Mouse (Mus musculus): ENCODE data around the gene Gm29797. TPM values are rescaled to one million over a fixed set of nuclear protein-coding genes. Genes with fewer than 3 reads are reported as not detected.

Gene Gm29797
- polyA plus RNA-seq, 1 experiment from 2014 or later: not detected

DNA sequence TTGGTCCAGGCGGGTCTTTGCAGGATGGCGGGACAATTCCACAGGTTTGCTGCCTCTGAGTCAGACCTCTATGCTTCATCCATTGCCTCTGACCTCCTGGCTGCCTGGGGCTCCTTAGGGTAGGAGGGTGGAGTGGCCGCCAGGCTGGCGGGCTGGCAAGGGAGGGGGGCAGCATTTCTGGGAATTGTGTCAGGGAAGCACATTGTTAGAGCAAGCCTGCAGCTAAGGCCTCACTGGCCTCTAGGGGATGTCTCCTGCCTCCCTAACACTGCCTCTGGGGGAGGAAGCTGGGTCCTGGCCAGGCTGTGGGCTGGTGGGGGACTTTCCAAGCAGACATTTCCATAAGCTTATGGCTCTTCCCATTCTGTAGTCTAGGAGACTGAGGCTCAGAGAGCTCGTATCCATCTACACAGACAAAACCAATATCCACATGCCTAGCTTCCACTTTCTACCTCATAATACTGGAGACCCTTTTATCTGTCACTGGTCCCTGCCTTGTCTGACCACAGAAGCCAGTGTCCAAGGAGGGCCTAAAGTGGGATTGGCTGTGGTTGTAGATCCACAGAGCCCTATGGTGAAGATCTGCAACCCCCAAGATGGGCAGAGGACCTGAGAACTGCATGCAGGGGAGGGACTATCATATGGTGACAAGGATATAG, 20.4 kb downstream of the Gm29797 start:
- H3K27me3 ChIP-seq (ENCODE audit: control insufficient read depth, insufficient read depth, low read length): peaks cover 9% of the 10 kb centered on the region
- no peak overlapping the region for H3K9ac ChIP-seq (ENCODE audit: low read length)
- H3K4me1 ChIP-seq (ENCODE audit: control insufficient read depth, insufficient read depth, low read length): peaks cover 12% of the 10 kb centered on the region; the same call in 1 of the 2 replicates

DNA sequence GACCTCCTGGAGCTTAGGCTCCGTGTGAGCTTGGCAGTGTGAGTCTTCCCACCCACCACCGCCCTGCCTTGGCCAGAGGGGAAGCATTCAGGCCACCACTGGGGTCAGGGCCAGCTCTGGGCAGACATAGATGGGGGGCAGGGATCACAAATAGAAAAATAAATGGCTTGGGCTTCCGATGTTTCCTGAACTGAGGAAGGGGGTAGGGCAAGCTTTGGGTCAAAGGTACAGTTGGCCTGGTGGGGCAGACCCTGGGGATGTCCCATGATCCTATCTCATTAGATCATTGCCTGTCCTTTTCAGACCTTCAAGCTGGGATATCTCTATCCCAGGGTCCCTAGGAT, 20.9 kb downstream of the Gm29797 start:
- Histone ChIP-seq H3K4me2 (ENCODE audit: low read depth) (no peak overlapping the region), H3K4me3 (ENCODE audit: low read depth, low read length) (no peak overlapping the region), H3K4me1 (ENCODE audit: control insufficient read depth, insufficient read depth, low read length) (peaks cover 12% of the 10 kb centered on the region; the same call in 1 of the 2 replicates), H3K27me3 (ENCODE audit: control insufficient read depth, insufficient read depth, low read length) (peaks cover 4% of the 10 kb centered on the region), H3K27ac (ENCODE audit: low read depth, low read length) (no peak overlapping the region), H3K36me3 (ENCODE audit: control insufficient read depth, insufficient read depth, low read length) (no peaks in the 10 kb centered on the region), H3K9me3 (ENCODE audit: control insufficient read depth, low read length) (no peaks in the 10 kb centered on the region), H3K9ac (ENCODE audit: low read length) (no peak overlapping the region)
- ATAC-seq (ENCODE audit: insufficient read depth, low FRiP score, low TSS enrichment) (no peak), DNase-seq (ENCODE audit: low spot score) (no peak)
- 62% methylated on average over 3 of the region's 3 CpGs for WGBS

More for the DNA sequence above, 20.4 kb downstream of the Gm29797 start:
- Histone ChIP-seq H3K4me3 (ENCODE audit: low read depth, low read length) (no peak overlapping the region), H3K36me3 (ENCODE audit: control insufficient read depth, insufficient read depth, low read length) (no peaks in the 10 kb centered on the region), H3K9me3 (ENCODE audit: control insufficient read depth, low read length) (no peaks in the 10 kb centered on the region), H3K27ac (ENCODE audit: low read depth, low read length) (no peak overlapping the region), H3K4me2 (ENCODE audit: low read depth) (no peak overlapping the region)
- WGBS: 61% methylated on average over 5 of the region's 5 CpGs
- DNase-seq (ENCODE audit: low spot score): no peak
- ATAC-seq (ENCODE audit: insufficient read depth, low FRiP score, low TSS enrichment): no peak

DNA sequence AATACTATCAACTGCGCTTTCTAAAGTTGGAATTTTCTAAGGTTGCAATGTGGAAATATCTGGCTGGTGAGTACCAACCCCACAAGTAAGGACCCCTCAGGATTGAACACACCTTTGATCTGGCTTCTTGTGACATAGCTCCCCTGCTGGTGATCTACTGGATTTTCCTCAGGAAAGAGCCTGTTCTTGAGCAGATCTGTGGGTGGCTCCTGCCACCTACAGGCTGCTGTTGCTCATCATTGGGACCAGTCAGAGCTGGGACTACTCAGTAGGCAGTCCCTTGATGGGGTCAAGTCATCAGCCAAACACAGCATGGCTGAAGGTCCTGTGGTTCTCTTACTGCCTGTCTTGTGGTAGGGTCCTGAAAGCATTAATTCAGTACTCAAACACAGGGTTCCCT, 21.9 kb downstream of the Gm29797 start:
- ATAC-seq (ENCODE audit: insufficient read depth, low FRiP score, low TSS enrichment): 0 out of 2 replicates have a peak, but pooled peaks have one; percentile 23

DNA sequence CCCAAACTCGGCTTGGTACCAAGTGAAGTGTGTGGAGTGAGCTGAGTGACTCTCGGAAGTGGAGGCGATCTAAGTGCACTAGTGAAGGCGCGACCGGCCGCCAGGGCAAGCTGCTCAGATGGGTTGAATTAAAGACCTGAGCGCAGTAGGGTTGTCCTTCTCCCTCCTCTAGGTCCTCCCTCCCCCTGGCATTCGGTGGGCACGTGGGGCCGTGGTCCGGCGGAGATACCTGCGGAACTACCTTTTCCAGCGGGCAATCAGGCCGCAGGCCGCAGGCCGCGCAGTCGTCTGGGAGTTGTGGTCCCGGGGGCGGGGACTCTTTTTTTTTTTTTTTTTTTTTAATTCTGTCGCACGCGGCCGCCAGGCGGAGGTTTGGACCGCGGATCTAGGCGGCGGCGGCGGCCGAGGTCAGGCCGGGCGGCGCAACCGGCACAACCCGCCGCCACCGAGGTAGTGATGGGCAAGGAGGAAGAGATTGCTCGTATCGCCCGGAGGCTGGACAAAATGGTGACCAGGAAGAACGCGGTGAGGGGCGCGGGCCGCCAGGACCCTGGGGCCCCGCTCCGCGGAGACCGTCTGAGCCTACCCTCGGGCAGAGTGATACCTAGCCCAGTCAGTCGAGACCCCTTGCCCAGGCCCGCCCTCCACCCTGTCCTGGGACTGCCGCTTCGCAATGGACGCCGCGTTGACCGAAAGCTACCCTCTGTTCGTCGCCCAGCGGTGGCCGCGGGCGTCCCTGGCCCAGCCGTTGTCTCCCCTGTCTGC, 23.3 kb downstream of the Gm29797 start, which contains the start of gene Tcea2:
Tcea2 (plus strand) TSS at position 360 of the 765 bp plus-strand sequence.
- Histone ChIP-seq H3K27ac (ENCODE audit: low read depth, low read length) (no peak within 1 kb of the TSS), H3K4me1 (ENCODE audit: control insufficient read depth, insufficient read depth, low read length) (peaks cover 6% of the 10 kb centered on the region; the same call in 1 of the 2 replicates), H3K27me3 (ENCODE audit: control insufficient read depth, insufficient read depth, low read length) (no peaks in the 10 kb centered on the region), H3K4me2 (ENCODE audit: low read depth) (peak within 1 kb of the TSS; percentile 93), H3K4me3 (ENCODE audit: low read depth, low read length) (peak within 1 kb of the TSS; percentile 60), H3K9ac (ENCODE audit: low read length) (peak within 1 kb of the TSS; percentile 86), H3K9me3 (ENCODE audit: control insufficient read depth, low read length) (no peaks in the 10 kb centered on the region), H3K36me3 (ENCODE audit: control insufficient read depth, insufficient read depth, low read length) (no peaks in the 10 kb centered on the region)
- WGBS: 1% methylated on average over 47 of the region's 69 CpGs
- peak; percentile 80 for DNase-seq (ENCODE audit: low spot score)
- ATAC-seq (ENCODE audit: insufficient read depth, low FRiP score, low TSS enrichment): peak; percentile 67

More for the DNA sequence above, 21.9 kb downstream of the Gm29797 start:
- H3K27ac ChIP-seq (ENCODE audit: low read depth, low read length): no peak overlapping the region
- WGBS: 59% methylated on average over 1 of the region's 1 CpGs
- no peaks in the 10 kb centered on the region for H3K36me3 ChIP-seq (ENCODE audit: control insufficient read depth, insufficient read depth, low read length)
- H3K9me3 ChIP-seq (ENCODE audit: control insufficient read depth, low read length): no peaks in the 10 kb centered on the region
- no peak overlapping the region for H3K4me2 ChIP-seq (ENCODE audit: low read depth)
- H3K4me3 ChIP-seq (ENCODE audit: low read depth, low read length): no peak overlapping the region
- peak; percentile 76 for DNase-seq (ENCODE audit: low spot score)
- no peaks in the 10 kb centered on the region for H3K27me3 ChIP-seq (ENCODE audit: control insufficient read depth, insufficient read depth, low read length)
- peaks cover 7% of the 10 kb centered on the region; the same call in 1 of the 2 replicates for H3K4me1 ChIP-seq (ENCODE audit: control insufficient read depth, insufficient read depth, low read length)
- no peak overlapping the region for H3K9ac ChIP-seq (ENCODE audit: low read length)

DNA sequence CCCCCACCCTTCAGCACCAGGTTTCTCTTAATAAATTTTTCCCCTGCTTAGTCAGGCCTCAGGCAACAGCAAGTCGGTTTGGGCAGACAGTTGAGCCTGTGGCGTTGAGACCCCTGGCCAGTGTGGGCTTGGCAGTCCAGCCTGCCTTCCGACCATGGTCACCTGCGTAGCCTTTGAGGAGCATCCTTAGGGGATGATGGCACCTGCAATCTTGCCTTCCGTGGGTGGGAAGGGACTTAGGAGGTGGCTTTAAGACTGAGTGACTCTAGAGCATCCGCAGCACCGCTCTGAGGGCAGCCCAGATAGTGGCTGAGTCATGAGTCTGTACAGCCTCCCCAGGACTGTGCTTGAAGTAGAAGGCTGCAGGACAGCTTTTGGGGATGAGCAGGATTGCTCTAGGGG, 23.9 kb downstream of the Gm29797 start:
- H3K36me3 ChIP-seq (ENCODE audit: control insufficient read depth, insufficient read depth, low read length): no peaks in the 10 kb centered on the region
- peak overlapping the region; percentile 93 for H3K4me2 ChIP-seq (ENCODE audit: low read depth)
- H3K4me3 ChIP-seq (ENCODE audit: low read depth, low read length): peak overlapping the region; percentile 60
- H3K27me3 ChIP-seq (ENCODE audit: control insufficient read depth, insufficient read depth, low read length): no peaks in the 10 kb centered on the region
- 0 out of 2 replicates have a peak, but pooled peaks have one; percentile 48 for ATAC-seq (ENCODE audit: insufficient read depth, low FRiP score, low TSS enrichment)
- H3K9me3 ChIP-seq (ENCODE audit: control insufficient read depth, low read length): no peaks in the 10 kb centered on the region
- peak; percentile 38 for DNase-seq (ENCODE audit: low spot score)
- no peak overlapping the region for H3K27ac ChIP-seq (ENCODE audit: low read depth, low read length)
- WGBS: 17% methylated on average over 7 of the region's 7 CpGs
- H3K9ac ChIP-seq (ENCODE audit: low read length): peak overlapping the region; percentile 86
- no peaks in the 10 kb centered on the region; the same call in 1 of the 2 replicates for H3K4me1 ChIP-seq (ENCODE audit: control insufficient read depth, insufficient read depth, low read length)

DNA sequence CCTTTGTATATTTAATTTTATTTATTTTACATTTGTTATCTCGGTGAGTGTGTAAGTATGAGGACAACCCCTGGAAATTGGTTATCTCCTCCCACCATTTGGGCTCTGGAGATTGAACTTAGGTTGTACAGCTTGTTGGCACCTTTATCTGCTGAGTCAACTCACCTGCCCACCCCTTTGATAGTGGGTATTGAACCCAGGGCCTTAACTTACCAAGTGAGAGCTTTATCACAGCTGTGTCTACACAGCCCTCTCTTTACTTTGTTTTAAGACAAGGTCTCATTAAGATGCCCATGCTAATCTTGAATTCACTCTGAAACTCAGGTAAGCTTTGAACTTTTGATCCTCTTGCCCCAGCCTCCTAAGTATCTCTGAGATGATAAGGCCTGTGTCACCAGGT, 25.1 kb downstream of the Gm29797 start:
- no peak overlapping the region for H3K9ac ChIP-seq (ENCODE audit: low read length)
- H3K4me1 ChIP-seq (ENCODE audit: control insufficient read depth, insufficient read depth, low read length): no peaks in the 10 kb centered on the region; the same call in 1 of the 2 replicates
- no peak overlapping the region for H3K4me2 ChIP-seq (ENCODE audit: low read depth)
- no peaks in the 10 kb centered on the region for H3K27me3 ChIP-seq (ENCODE audit: control insufficient read depth, insufficient read depth, low read length)
- no peak for ATAC-seq (ENCODE audit: insufficient read depth, low FRiP score, low TSS enrichment)
- no peak for DNase-seq (ENCODE audit: low spot score)
- no peaks in the 10 kb centered on the region for H3K9me3 ChIP-seq (ENCODE audit: control insufficient read depth, low read length)
- no peak overlapping the region for H3K27ac ChIP-seq (ENCODE audit: low read depth, low read length)
- no peak overlapping the region for H3K4me3 ChIP-seq (ENCODE audit: low read depth, low read length)
- no peaks in the 10 kb centered on the region for H3K36me3 ChIP-seq (ENCODE audit: control insufficient read depth, insufficient read depth, low read length)
- 93% methylated on average over 1 of the region's 1 CpGs for WGBS

DNA sequence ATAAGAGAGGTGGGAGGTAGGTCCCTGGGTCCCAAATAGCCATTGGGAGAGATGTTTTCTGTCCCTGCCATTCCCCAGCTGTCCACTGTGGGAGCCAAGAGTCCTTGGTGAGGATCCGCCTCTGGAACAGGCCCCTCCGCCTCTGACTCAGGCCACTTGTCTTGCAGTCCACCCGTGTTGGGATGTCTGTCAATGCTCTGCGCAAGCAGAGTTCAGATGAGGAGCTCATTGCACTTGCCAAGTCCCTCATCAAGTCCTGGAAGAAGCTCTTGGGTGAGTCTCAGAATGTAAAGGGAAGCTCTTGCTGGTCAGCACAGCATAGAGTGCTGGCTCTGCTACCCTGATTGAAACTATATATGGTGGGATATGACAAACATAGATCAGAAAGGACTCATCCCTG, 26.5 kb downstream of the Gm29797 start:
- Histone ChIP-seq H3K9me3 (ENCODE audit: control insufficient read depth, low read length) (no peaks in the 10 kb centered on the region), H3K4me3 (ENCODE audit: low read depth, low read length) (no peak overlapping the region), H3K27me3 (ENCODE audit: control insufficient read depth, insufficient read depth, low read length) (no peaks in the 10 kb centered on the region), H3K27ac (ENCODE audit: low read depth, low read length) (no peak overlapping the region), H3K4me2 (ENCODE audit: low read depth) (no peak overlapping the region), H3K9ac (ENCODE audit: low read length) (no peak overlapping the region), H3K36me3 (ENCODE audit: control insufficient read depth, insufficient read depth, low read length) (no peaks in the 10 kb centered on the region), H3K4me1 (ENCODE audit: control insufficient read depth, insufficient read depth, low read length) (no peaks in the 10 kb centered on the region; the same call in 1 of the 2 replicates)
- no peak for ATAC-seq (ENCODE audit: insufficient read depth, low FRiP score, low TSS enrichment)
- 68% methylated on average over 4 of the region's 4 CpGs for WGBS
- no peak for DNase-seq (ENCODE audit: low spot score)

DNA sequence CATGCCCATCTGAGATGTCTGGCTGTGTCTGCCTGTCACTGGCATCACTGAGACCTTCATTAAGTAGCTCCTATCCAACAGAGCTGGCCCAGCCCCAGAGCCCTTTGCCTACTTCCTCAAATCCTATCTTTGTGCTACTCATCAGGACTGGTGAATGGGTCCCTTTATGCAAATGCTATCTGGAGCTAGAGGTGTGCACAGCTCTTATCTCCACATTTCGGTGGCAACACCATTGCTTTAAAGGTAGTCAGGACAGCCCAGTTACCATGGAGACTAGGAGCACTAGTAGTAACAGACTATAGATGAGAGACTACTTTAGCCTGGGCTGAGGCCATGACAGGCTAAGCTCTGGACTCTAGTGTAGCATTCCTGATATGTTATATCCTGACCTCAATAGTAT, 27.9 kb downstream of the Gm29797 start:
- Histone ChIP-seq H3K27ac (ENCODE audit: low read depth, low read length) (no peak overlapping the region), H3K4me1 (ENCODE audit: control insufficient read depth, insufficient read depth, low read length) (no peaks in the 10 kb centered on the region; the same call in 1 of the 2 replicates), H3K9ac (ENCODE audit: low read length) (no peak overlapping the region), H3K4me3 (ENCODE audit: low read depth, low read length) (no peak overlapping the region), H3K36me3 (ENCODE audit: control insufficient read depth, insufficient read depth, low read length) (peaks cover 4% of the 10 kb centered on the region), H3K27me3 (ENCODE audit: control insufficient read depth, insufficient read depth, low read length) (no peaks in the 10 kb centered on the region), H3K4me2 (ENCODE audit: low read depth) (no peak overlapping the region), H3K9me3 (ENCODE audit: control insufficient read depth, low read length) (no peaks in the 10 kb centered on the region)
- no peak for DNase-seq (ENCODE audit: low spot score)
- ATAC-seq (ENCODE audit: insufficient read depth, low FRiP score, low TSS enrichment): no peak
- WGBS: 87% methylated on average over 1 of the region's 1 CpGs
